Mouse (Mus musculus) right cerebral cortex, postnatal 10 days (tissue): ENCODE measurements around the gene Podxl2.

Experiments
- DNase-seq, 2 experiments: peaks; one replicate each; pipeline ENCODE4 v3.0.0; 2021; ENCODE audit warnings: low spot score in 2 of 2

The Podxl2 gene

GRCm38 (mm10) chr6:88874868-88875508 is at the start of gene Podxl2:
TSS of gene Podxl2 (minus strand) at chr6:88875044.
- DNase-seq = peak; percentile 91 to 92

DNA sequence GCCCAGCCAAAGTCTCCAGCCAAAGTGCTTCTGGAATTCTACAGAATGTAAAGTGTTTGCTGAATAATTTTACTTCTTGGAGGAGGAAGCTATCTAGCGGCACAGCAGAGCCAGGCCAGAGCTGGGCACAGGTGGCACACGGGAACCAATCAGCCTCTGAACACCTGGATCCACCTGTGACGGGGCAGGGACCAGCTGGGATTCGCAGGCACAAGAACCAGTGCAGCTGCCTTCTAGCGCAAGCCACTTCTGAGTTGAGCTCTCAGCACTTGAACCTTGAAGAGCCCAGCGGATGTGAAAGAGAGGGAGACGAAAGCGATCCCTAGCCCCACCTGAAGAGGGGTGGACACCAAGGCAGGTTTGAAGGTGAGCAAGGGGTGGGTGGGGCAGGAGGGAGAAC is 44.0 kb upstream of the Podxl2 start:
- DNase-seq = no peak

DNA sequence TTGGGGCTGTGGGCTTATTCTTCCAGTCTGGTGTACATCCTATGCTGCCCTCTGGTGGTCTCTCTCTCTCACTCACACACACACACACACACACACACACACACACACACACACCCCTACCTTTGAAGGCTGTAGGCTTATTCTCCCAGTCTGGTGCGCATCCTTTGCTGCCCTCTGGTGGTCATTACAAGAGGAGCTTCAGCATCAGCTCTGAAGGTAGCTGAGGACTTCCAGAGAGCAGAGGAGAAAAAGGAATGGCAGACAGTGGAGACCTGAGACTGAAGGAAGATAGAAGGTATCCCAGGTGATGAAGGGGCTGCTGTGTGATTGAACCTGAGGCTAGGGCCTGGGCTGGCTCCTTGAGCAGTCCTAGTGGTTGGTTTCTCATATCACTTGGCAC is 41.3 kb upstream of the Podxl2 start:
- peak; percentile 75 to 79 for DNase-seq

- DNase-seq = peak; percentile 79 to 86
Measured at GRCm38 (mm10) chr6:88915510-88915909, 40.7 kb upstream of the Podxl2 start.

- DNase-seq = no peak
Measured at GRCm38 (mm10) chr6:88914799-88915198, 40.0 kb upstream of the Podxl2 start.

DNA sequence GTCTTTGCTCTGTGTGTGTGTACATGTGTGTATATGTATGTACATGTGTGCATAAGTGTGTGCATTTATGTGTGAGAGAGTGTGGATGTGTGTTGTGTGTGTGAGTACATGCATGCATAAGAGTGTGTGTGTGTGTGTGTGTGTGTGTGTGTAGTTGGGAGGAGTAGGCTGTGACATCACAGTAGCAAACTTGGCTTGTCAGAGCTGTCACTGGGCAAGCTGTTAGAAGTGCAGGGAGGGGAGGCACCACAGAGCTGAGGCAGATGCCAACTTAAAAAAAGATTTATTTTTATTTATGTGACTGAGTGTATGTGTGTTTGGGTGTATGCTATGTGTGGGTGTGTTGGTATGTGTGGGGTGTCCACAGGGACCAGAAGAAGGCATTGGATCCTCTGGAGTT is 38.6 kb upstream of the Podxl2 start:
- DNase-seq = no peak

GRCm38 (mm10) chr6:88913022-88913421 is 38.2 kb upstream of the Podxl2 start:
- no peak for DNase-seq

- no peak for DNase-seq
Measured at GRCm38 (mm10) chr6:88909151-88909550, 34.3 kb upstream of the Podxl2 start.

DNA sequence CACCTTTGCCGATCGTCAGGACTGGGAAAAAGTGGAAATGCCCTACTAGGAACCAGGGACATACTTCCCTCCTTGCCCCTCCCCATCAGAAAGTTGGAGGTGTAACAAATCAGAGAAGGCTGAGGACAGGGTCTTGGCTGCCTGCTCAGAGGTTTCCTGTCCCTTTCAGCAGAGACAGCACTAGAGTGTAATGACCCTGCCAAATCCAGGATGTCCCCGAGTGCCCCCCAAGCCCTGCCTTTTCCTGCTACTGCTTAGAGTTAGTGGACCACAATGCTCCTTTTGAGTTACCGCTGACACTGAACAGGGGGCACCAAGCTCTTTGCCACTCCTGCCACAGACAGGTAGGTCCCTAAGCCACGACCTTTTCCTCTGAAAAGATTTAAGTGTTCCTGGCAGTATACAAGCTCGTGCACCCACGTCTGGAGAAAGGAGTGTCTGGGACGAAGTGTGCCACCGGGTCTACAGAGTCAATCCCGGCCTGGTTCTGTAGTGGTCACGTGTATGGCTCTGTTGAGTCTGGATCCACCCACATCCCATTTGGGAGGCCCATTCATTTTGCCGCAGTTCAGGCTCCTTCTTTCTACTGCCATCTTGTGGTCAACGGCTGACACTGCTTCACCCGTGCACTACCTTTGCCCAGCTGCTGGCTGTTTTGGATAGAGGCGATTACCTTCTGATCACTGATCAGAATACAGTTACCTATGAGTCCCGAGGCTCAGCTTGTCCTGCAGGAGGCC is 31.7 kb upstream of the Podxl2 start:
- peak; percentile 67 to 75 for DNase-seq

GRCm38 (mm10) chr6:88905042-88905441 is 30.2 kb upstream of the Podxl2 start:
- DNase-seq = no peak

- DNase-seq = no peak
Measured at GRCm38 (mm10) chr6:88904456-88904974, 29.7 kb upstream of the Podxl2 start.

- DNase-seq = no peak
Measured at GRCm38 (mm10) chr6:88903708-88904107, 28.9 kb upstream of the Podxl2 start.

DNA sequence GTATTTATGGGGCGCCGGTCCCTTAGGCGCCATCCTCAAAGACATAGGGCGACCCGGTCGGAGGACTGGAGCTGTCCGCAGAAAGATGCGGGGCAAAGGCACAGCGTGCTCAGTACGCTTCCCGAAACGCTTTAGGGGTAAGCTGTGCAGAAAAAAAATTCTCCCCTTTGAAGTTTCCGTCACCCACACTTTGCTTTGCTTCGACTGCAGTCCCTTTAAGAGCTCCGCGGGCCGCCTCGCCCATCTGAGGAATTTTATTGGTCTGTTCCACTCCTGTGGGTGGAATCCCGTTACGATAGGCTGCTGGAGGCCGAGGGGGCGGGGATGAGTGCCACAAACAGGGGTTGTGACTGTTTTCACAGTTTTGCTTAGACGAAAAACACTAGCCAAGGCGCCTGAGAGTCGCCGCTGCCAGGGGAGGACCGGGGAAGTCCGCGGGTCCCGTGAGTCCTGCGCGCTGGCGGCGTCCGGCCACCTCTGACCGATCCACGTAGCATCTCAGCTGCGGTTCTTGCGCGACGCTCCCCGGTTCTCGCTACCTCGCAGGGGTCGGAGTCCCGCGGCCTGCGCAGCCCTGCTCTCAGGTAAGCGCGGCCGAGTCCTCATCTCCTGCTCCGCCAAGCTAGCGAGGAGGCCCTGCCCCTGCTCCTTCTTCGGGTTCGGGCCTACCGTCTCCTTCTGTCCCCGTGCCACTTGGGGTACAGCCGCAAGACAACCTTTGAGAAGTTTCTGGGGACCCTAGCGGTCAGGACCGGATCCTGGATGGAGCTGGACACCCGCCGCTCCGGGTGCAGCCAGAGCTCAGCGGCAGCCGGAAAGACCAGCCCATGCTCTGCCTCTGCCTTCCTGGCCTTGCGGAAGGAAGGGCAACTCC is 27.3 kb upstream of the Podxl2 start, which contains the start of gene Tpra1:
TSS of gene Tpra1 (plus strand) at position 305 of the 874 bp plus-strand sequence.
- peak; percentile 98 for DNase-seq

GRCm38 (mm10) chr6:88901471-88901870 is 26.6 kb upstream of the Podxl2 start:
- no peak for DNase-seq

- DNase-seq = no peak
Measured at GRCm38 (mm10) chr6:88899628-88900027, 24.8 kb upstream of the Podxl2 start.

- DNase-seq = no peak
Measured at GRCm38 (mm10) chr6:88899086-88899485, 24.2 kb upstream of the Podxl2 start.

DNA sequence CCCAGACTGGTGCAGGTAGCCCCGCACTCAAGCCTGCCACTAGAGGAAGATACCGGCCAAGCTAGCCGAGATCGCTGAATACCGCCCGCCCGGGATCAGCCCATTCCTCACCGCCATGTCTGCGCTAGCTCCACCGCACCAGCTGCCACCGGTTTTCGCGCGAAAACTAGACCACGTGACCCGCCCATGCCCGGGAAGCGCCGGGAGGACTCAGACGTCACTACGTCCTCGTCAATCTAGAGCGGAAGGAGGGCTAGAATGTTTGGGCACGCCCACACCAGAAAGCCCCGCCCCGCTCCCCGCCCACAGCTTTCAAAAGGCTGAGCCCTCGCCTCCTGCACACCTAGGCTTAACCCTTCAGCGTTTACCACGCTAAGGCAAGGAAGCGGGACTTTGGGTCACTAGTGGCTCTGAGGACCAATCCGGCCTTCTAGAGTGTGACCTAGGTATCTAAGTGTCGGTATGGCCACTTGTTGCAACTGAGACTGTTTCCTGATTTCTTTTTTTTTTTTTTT is 23.7 kb upstream of the Podxl2 start, which contains the start of gene Mcm2:
TSS of gene Mcm2 (minus strand) at position 247 of the 515 bp plus-strand sequence.
- DNase-seq = peak; percentile 96

DNA sequence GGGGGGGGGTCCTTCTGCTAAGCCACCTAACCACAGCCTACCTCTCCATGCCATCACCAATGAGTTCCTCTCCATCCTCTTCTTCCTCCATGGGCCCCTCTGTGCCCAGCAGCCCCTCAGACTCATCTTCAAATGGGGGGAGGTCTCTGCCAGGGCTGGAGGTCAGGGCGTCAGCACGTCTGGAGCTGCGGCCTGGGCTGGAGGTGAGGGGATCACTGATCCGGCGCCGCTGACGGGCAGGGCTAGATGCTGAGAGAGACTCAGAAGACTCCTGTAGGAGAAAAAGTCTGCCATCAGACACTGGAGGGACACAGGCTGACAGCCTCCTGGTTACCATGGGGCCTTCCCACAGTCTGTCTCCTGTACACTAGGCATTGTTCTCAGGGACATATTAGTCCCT is 22.4 kb upstream of the Podxl2 start:
- DNase-seq = no peak

- DNase-seq = no peak
Measured at GRCm38 (mm10) chr6:88895943-88896342, 21.1 kb upstream of the Podxl2 start.

DNA sequence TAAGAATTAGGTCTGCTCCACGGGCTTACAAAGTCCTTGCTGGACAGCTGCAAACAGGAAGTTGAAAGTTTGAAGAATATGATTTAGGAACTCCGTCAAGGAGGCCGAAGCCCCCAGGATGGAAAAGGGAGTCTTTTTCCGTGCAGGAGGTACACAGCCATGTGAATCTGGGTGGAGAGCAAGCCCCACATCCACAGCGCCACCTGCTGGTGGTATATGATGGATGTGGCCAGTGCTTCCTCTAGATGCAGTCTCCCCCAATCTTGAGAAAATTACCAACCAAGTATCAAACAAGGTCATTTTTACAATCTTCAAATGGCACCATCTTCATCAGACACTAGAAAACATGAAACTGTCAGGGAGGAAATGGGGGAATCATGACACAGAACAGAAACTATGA is 18.7 kb upstream of the Podxl2 start:
- DNase-seq = peak in 1 of 2 experiments; percentile 72

GRCm38 (mm10) chr6:88890832-88891231 is 16.0 kb upstream of the Podxl2 start:
- no peak for DNase-seq
